Mouse (Mus musculus) CH12.LX (cell line): ENCODE results near the gene Caskin1.

ENCODE experiments used
- CHD1 ChIP-seq: IDR thresholded peaks from 2 replicates; pipeline ENCODE4 v1.6.1; 2012; ENCODE audit warnings: low read depth, low read length, improper control_type of control experiment, inconsistent platforms
- CTCF ChIP-seq, 2 experiments: IDR thresholded peaks in 1 of 2; conservative IDR thresholded peaks in 1 of 2; 2 replicates each; pipeline ENCODE4 v1.5.1; 2011 to 2012; ENCODE audit warnings: low read depth in 2 of 2, low read length in 2 of 2, improper control_type of control experiment in 1 of 2, inconsistent platforms in 1 of 2, mild to moderate bottlenecking in 1 of 2, moderate library complexity in 1 of 2
- E2F4 ChIP-seq: IDR thresholded peaks from 2 replicates; pipeline ENCODE4 v1.6.1; 2011; ENCODE audit warnings: low read depth, low read length, improper control_type of control experiment; ENCODE audit not compliant: insufficient replicate concordance
- EP300 ChIP-seq: IDR thresholded peaks from 2 replicates; pipeline ENCODE4 v1.6.1; 2011; ENCODE audit warnings: low read length, improper control_type of control experiment
- ETS1 ChIP-seq: conservative IDR thresholded peaks from 2 replicates; pipeline ENCODE4 v1.6.1; 2012; ENCODE audit warnings: low read depth, mild to moderate bottlenecking, inconsistent platforms, low read length, improper control_type of control experiment, moderate library complexity
- MYC ChIP-seq: IDR thresholded peaks from 2 replicates; pipeline ENCODE4 v1.6.1; 2011; ENCODE audit warnings: low read depth, mild to moderate bottlenecking, improper control_type of control experiment, low read length
- NRF1 ChIP-seq: IDR thresholded peaks from 2 replicates; pipeline ENCODE4 v1.6.1; 2014; ENCODE audit warnings: low read depth, mild to moderate bottlenecking, inconsistent platforms, low read length, improper control_type of control experiment, moderate library complexity
- POLR2A ChIP-seq: IDR thresholded peaks from 2 replicates; pipeline ENCODE4 v1.6.1; 2011; ENCODE audit warnings: low read depth, mild to moderate bottlenecking, improper control_type of control experiment, low read length
- SIN3A ChIP-seq: IDR thresholded peaks from 2 replicates; pipeline ENCODE4 v1.6.1; 2012; ENCODE audit warnings: low read length, improper control_type of control experiment, inconsistent platforms
- TCF12 ChIP-seq: IDR thresholded peaks from 2 replicates; pipeline ENCODE4 v1.6.1; 2014; ENCODE audit warnings: low read depth, mild to moderate bottlenecking, inconsistent platforms, low read length, improper control_type of control experiment
- ZKSCAN1 ChIP-seq: IDR thresholded peaks from 2 replicates; pipeline ENCODE4 v1.6.1; 2012; ENCODE audit warnings: low read depth, inconsistent platforms, low read length, improper control_type of control experiment, borderline replicate concordance

DNA sequence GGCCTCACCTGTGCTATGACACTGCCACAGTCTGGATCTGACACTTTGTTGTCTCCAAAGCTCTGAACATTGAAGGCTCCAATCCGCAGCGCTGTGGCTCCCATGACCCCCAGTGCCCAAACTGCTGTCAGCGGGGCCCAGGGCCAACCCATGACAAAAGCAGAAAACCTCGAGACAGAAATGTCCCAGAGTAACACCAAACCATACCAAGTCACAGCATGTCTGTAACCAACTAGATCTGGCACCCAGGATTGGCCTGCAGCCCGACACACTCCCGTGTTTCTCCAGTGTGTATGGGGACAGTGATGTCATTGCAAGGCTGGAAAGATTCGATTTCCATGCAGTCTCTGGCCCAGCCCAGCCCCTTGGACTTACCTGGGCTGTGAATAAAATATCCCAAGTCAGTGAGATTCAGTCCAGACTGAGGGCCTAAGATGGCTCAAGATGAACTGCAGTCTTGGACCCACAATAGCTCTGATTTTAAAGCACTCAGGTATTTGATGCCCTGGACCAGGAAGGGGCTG lies 45.7 kb upstream of the Caskin1 start, which contains the start of gene Dnase1l2:
- TF ChIP-seq CTCF (conservative IDR thresholded peaks at IDR 0.05 in 1 of 2, IDR thresholded peaks at IDR 0.05 in 1 of 2; ENCODE audit: low read depth in 2 of 2, low read length in 2 of 2) (no peak), ETS1 (no peak), ZKSCAN1 (no peak), EP300 (no peak), CHD1 (no peak), SIN3A (no peak), TCF12 (no peak), E2F4 (no peak), NRF1 (no peak), MYC (no peak), POLR2A (no peak)
